Mouse (Mus musculus): Measurements from ENCODE around the gene Amotl2.

Gene Amotl2

GRCm38 (mm10) chr9:102716481-102717163 lies at the start of gene Amotl2:
Amotl2 (plus strand) TSS chr9:102716672.
- DNase-seq (ENCODE audit: low spot score in 2 of 2) = no peak

GRCm38 (mm10) chr9:102668115-102668514 lies 48.4 kb upstream of the Amotl2 start:
- DNase-seq (ENCODE audit: low spot score in 2 of 2) = no peak

- no peak for DNase-seq (ENCODE audit: low spot score in 2 of 2)
Measured at GRCm38 (mm10) chr9:102668906-102669305, 47.6 kb upstream of the Amotl2 start.

GRCm38 (mm10) chr9:102673381-102673780 lies 43.1 kb upstream of the Amotl2 start:
- DNase-seq (ENCODE audit: low spot score in 2 of 2) = no peak

- no peak for DNase-seq (ENCODE audit: low spot score in 2 of 2)
Measured at GRCm38 (mm10) chr9:102675922-102676321, 40.5 kb upstream of the Amotl2 start.

- no peak for DNase-seq (ENCODE audit: low spot score in 2 of 2)
Measured at GRCm38 (mm10) chr9:102681470-102681869, 35.0 kb upstream of the Amotl2 start.

- no peak for DNase-seq (ENCODE audit: low spot score in 2 of 2)
Measured at GRCm38 (mm10) chr9:102687943-102688342, 28.5 kb upstream of the Amotl2 start.

GRCm38 (mm10) chr9:102689406-102689939 lies 27.0 kb upstream of the Amotl2 start:
- DNase-seq (ENCODE audit: low spot score in 2 of 2) = no peak

GRCm38 (mm10) chr9:102689940-102690642 lies 26.4 kb upstream of the Amotl2 start:
- DNase-seq (ENCODE audit: low spot score in 2 of 2) = no peak

GRCm38 (mm10) chr9:102690891-102691290 lies 25.6 kb upstream of the Amotl2 start:
- no peak for DNase-seq (ENCODE audit: low spot score in 2 of 2)

- no peak for DNase-seq (ENCODE audit: low spot score in 2 of 2)
Measured at GRCm38 (mm10) chr9:102692564-102693475, 23.7 kb upstream of the Amotl2 start.

GRCm38 (mm10) chr9:102701042-102701441 lies 15.4 kb upstream of the Amotl2 start:
- no peak for DNase-seq (ENCODE audit: low spot score in 2 of 2)

- DNase-seq (ENCODE audit: low spot score in 2 of 2) = no peak
Measured at GRCm38 (mm10) chr9:102709504-102710135, 6.9 kb upstream of the Amotl2 start.

- no peak for DNase-seq (ENCODE audit: low spot score in 2 of 2)
Measured at GRCm38 (mm10) chr9:102710520-102710919, 6.0 kb upstream of the Amotl2 start.

GRCm38 (mm10) chr9:102713797-102714196 lies 2.7 kb upstream of the Amotl2 start:
- DNase-seq (ENCODE audit: low spot score in 2 of 2) = peak in 1 of 2 experiments; percentile 43

- DNase-seq (ENCODE audit: low spot score in 2 of 2) = no peak
Measured at GRCm38 (mm10) chr9:102714893-102715505, 1.5 kb upstream of the Amotl2 start.

- no peak for DNase-seq (ENCODE audit: low spot score in 2 of 2)
Measured at GRCm38 (mm10) chr9:102715506-102715900, 969 bp upstream of the Amotl2 start.

GRCm38 (mm10) chr9:102717164-102717885 lies 853 bp downstream of the Amotl2 start:
- DNase-seq (ENCODE audit: low spot score in 2 of 2) = peak; percentile 12 to 44

GRCm38 (mm10) chr9:102717886-102718643 lies 1.6 kb downstream of the Amotl2 start:
- peak; percentile 18 to 31 for DNase-seq (ENCODE audit: low spot score in 2 of 2)

- DNase-seq (ENCODE audit: low spot score in 2 of 2) = no peak
Measured at GRCm38 (mm10) chr9:102718676-102719075, 2.2 kb downstream of the Amotl2 start.

Measured in spleen, postnatal 10 days (tissue).